Mouse (Mus musculus) kidney, adult 2 months (tissue): ENCODE results near the gene Abca3. TPM values are rescaled to one million over a fixed set of nuclear protein-coding genes. Genes with fewer than 3 reads are reported as not detected.

ENCODE experiments used
- DNase-seq: peaks from one replicate; pipeline ENCODE4 v3.0.0; 2021
- H3K27ac ChIP-seq: fragments of 200-500 bp; 2 replicates; pipeline ENCODE4 v1.5.1; 2012; ENCODE audit warnings: low read depth, low read length, control low read depth, inconsistent platforms; ENCODE audit not compliant: insufficient read depth
- H3K27me3 ChIP-seq: fragments of 200-500 bp; replicated peaks from 2 replicates; pipeline ENCODE4 v1.6.1; 2012; ENCODE audit warnings: mild to moderate bottlenecking, moderate library complexity, low read length, inconsistent platforms; ENCODE audit not compliant: control insufficient read depth, insufficient read depth
- H3K36me3 ChIP-seq: fragments of 200-500 bp; 2 replicates; pipeline ENCODE4 v1.6.1; 2012; ENCODE audit warnings: mild to moderate bottlenecking, moderate library complexity, low read length, inconsistent platforms; ENCODE audit not compliant: control insufficient read depth, insufficient read depth
- H3K4me1 ChIP-seq: fragments of 200-500 bp; 2 replicates; pipeline ENCODE4 v1.6.1; 2011; ENCODE audit warnings: low read length; ENCODE audit not compliant: control insufficient read depth, insufficient read depth
- H3K4me3 ChIP-seq: fragments of 200-500 bp; 2 replicates; pipeline ENCODE4 v1.5.1; 2011; ENCODE audit warnings: mild to moderate bottlenecking, low read depth, low read length, control low read depth; ENCODE audit not compliant: insufficient read depth
- CTCF ChIP-seq: fragments of 200-500 bp; conservative IDR thresholded peaks from 2 replicates; pipeline ENCODE4 v1.5.1; 2011; ENCODE audit warnings: low read depth, mild to moderate bottlenecking, control low read depth, low read length, moderate library complexity, mixed read lengths; ENCODE audit not compliant: insufficient read depth, insufficient read length
- POLR2A ChIP-seq: fragments of 200-500 bp; IDR thresholded peaks from one replicate; pipeline ENCODE4 v1.6.1; 2011; ENCODE audit warnings: low read depth, low read length, control low read depth
- WGBS: fragments of 180-500 bp; shearing (Covaris S2); methylation state at CpG from one replicate; pipeline ENCODE4 v1.1.7; 2018; 5-methylcytosine and 5-hydroxymethylcytosine counted together
- polyA plus RNA-seq: library from polyadenylated mRNA; depleted of rRNA; stranded (reverse); fragments of >200 nt; gene quantifications from 2 replicates; pipeline ENCODE4 v1.2.3, GENCODE M21; 2012

The Abca3 gene
- polyA plus RNA-seq, 1 experiment: 214 TPM

DNA sequence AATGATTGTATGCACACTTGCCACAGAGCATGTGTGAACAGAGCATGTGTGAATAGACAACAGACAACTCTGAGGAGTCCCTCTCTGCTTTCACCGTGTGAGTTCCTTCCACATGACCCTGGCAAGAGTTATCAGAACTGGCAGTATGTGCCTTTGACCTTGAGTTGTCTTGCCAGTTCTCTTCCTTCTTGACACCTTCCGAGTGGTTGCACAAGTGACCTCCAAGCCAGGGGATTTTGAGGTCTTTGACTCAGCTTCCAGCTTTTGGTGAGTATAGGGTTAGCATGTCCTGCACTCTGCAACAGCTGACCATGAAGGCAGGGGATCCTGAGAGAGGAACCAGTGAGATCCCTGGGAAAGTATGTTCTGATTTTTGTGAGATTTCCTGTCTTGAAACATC lies 26.7 kb downstream of the Abca3 start:
- WGBS: 53% methylated on average over 2 of the region's 2 CpGs
- H3K4me3 ChIP-seq: no peak overlapping the region
- H3K4me1 ChIP-seq: no peaks in the 10 kb centered on the region
- no peaks in the 10 kb centered on the region for H3K27me3 ChIP-seq
- peaks cover 11% of the 10 kb centered on the region; the same call in 1 of the 2 replicates for H3K36me3 ChIP-seq
- TF ChIP-seq POLR2A (no peak), CTCF (no peak)
- H3K27ac ChIP-seq: no peak overlapping the region
- no peak for DNase-seq

DNA sequence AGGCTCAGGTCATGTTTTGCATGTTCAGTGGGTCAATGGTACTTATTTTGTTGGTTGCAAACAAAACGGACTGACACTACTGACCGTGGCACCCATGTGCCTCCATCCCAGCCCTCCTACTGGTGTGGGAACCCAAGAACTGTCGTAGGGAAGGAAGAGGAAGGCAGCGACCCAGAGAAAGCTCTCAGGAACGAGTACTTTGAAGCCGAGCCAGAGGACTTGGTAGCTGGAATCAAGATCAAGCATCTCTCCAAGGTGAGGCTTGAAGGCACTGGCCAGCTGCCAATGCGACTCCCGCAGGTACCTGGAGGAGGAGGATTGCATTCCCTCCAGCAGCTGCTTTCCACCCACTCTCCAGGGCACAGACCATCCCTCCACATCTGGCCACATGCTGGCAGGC lies 32.0 kb downstream of the Abca3 start:
- no peak for DNase-seq
- TF ChIP-seq POLR2A (no peak), CTCF (no peak)

DNA sequence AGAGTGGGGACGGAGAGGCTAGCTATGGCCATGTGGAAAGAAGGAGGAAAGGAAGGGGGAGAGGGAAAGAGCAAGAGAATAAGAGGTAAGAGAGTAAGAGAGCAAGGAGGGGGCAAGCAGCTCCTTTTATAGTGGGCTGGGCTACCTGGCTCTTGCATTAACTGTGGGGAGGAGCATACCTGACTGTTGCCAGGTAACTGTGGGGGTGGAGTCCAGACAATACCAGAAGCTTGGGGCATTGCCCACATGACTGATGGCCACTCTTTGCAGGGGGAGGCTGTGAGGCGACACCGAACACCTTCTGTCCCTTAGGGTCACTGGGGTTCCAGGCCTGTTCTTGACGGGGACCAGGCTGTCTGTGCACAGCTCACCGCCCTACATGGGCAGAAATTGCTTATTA lies 37.0 kb downstream of the Abca3 start:
- TF ChIP-seq POLR2A (no peak), CTCF (no peak)
- Histone ChIP-seq H3K27ac (no peak overlapping the region), H3K4me1 (no peaks in the 10 kb centered on the region), H3K27me3 (no peaks in the 10 kb centered on the region), H3K4me3 (no peak overlapping the region), H3K36me3 (no peaks in the 10 kb centered on the region; the same call in none of the 2 replicates)
- DNase-seq: no peak
- 81% methylated on average over 5 of the region's 5 CpGs for WGBS

More for the DNA sequence above, 32.0 kb downstream of the Abca3 start:
- Histone ChIP-seq H3K27me3 (no peaks in the 10 kb centered on the region), H3K36me3 (peaks cover 2% of the 10 kb centered on the region), H3K4me3 (no peak overlapping the region), H3K4me1 (no peaks in the 10 kb centered on the region), H3K27ac (no peak overlapping the region)
- 63% methylated on average over 8 of the region's 8 CpGs for WGBS

DNA sequence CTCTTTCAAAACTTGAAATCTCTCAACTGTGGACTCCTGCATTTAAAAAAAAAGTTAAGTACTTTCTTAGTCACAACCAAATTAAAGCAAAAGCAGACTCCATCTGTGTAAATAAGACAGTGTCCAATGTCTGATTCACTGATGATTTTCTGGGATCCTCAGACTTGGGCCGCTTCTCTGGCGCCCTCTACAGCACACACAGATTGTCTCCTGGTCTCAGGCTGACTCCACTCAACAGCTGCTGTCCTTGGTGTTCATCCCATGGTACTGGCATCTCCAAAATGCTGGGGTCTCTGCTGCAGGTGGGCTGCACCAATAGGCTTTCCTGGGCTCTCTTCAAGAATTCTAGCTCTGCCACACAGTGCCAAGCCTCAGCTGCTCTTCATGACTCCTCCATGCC lies 38.1 kb downstream of the Abca3 start:
- TF ChIP-seq POLR2A (no peak), CTCF (peak; percentile 86)
- H3K36me3 ChIP-seq: no peaks in the 10 kb centered on the region; the same call in 1 of the 2 replicates
- WGBS: 13% methylated on average over 2 of the region's 2 CpGs
- no peak overlapping the region for H3K27ac ChIP-seq
- no peak overlapping the region for H3K4me3 ChIP-seq
- no peaks in the 10 kb centered on the region for H3K4me1 ChIP-seq
- peak; percentile 61 for DNase-seq
- no peaks in the 10 kb centered on the region for H3K27me3 ChIP-seq

DNA sequence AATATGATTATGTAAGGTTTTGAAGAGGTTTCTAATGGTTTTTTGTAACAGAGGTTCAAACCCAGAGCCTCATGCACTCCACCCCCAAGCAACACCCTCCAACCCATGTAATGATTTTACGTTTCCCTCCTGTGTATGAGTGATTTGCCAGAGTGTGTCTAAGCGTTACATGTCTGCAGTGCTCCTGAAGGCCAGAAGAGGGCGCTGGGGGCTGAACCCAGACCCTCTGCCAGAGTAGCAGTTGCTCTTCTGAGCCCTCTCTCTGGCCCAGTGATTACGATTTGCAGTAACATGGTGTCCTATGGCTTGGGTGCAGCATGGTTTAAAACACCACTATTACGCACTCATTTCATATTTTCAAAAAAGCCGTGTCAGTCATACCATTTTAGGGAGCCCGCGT lies 39.4 kb downstream of the Abca3 start:
- WGBS: 78% methylated on average over 8 of the region's 8 CpGs

DNA sequence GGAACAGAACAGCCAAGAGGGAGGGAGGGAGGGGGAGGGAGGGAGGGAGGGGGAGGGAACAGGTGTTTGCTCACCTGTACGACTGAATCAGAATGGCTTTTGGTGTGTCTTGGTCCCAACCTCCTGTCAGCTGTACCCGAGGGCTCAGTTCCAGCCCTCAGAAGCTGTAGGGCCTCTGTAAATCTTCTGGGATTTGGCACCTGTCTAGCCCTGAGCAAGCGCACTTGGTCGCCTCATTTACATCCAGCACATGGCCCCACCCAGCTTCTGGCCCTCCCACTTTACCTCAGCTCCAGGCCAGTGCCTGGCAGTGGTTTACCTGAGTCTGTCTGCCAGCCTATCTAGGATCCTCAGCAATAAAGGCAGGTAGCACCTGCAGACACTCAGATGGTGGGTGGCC lies 41.8 kb downstream of the Abca3 start:
- TF ChIP-seq CTCF (no peak), POLR2A (no peak)
- no peaks in the 10 kb centered on the region; the same call in 1 of the 2 replicates for H3K36me3 ChIP-seq
- 31% methylated on average over 4 of the region's 4 CpGs for WGBS
- H3K27ac ChIP-seq: no peak overlapping the region
- no peaks in the 10 kb centered on the region for H3K27me3 ChIP-seq
- no peak overlapping the region for H3K4me3 ChIP-seq
- no peaks in the 10 kb centered on the region for H3K4me1 ChIP-seq
- DNase-seq: peak; percentile 17

More for the DNA sequence above, 39.4 kb downstream of the Abca3 start:
- no peak overlapping the region for H3K4me3 ChIP-seq
- DNase-seq: no peak
- H3K4me1 ChIP-seq: no peaks in the 10 kb centered on the region
- H3K27ac ChIP-seq: no peak overlapping the region
- H3K36me3 ChIP-seq: no peaks in the 10 kb centered on the region; the same call in 1 of the 2 replicates
- TF ChIP-seq CTCF: peak; percentile 52
- no peak for TF ChIP-seq POLR2A
- no peaks in the 10 kb centered on the region for H3K27me3 ChIP-seq

DNA sequence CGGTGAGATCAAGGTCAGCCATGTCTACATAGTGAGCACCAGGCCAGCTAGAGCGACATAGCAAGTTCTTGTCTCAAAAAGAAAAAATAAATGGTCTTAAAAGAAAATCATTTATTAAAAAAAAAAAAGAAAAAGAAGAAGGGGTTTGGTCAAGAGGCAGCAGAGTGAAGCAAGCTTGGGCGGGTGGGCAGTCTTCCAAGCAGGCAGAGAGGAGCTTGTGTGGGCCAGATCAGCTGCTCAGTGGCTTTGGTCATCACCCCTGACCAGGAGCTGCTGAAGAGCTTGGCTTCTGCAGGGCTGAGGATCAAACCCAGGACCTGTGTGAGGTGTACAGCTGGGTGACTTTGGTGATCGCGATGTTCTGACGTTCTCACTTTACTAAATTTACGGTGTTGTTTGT lies 42.7 kb downstream of the Abca3 start:
- WGBS: 73% methylated on average over 7 of the region's 7 CpGs
- Histone ChIP-seq H3K27me3 (no peaks in the 10 kb centered on the region), H3K36me3 (no peaks in the 10 kb centered on the region; the same call in 1 of the 2 replicates), H3K27ac (no peak overlapping the region), H3K4me3 (no peak overlapping the region), H3K4me1 (no peaks in the 10 kb centered on the region)
- TF ChIP-seq CTCF (no peak), POLR2A (no peak)
- peak; percentile 13 for DNase-seq
